Comparison of ENCODE assay signal across 14 mouse cellular contexts in genomic region chr12:42369029-42369577, GRCm38 (mm10).
"Had no signal": no experiment of that assay in that cellular context is flagged by ENCODE, and none has a peak within 500 bp of the region (broad histone marks: within the 10 kb centered on the region; RNA-seq: fewer than 3 reads in every experiment).

No protein-coding gene starts in this region.

- ATAC-seq: liver, embryonic 12.5 days had no signal

- H3K36me3 ChIP-seq: limb, embryonic 15.5 days; liver, embryonic 12.5 days; neural tube, embryonic 15.5 days had no signal

- H3K4me1 ChIP-seq: limb, embryonic 15.5 days; liver, embryonic 12.5 days; neural tube, embryonic 15.5 days had no signal

- H3K9me3 ChIP-seq: limb, embryonic 15.5 days; liver, embryonic 12.5 days; neural tube, embryonic 15.5 days had no signal

- H3K27me3 ChIP-seq: limb, embryonic 15.5 days; liver, embryonic 12.5 days; neural tube, embryonic 15.5 days had no signal

- H3K9ac ChIP-seq: limb, embryonic 15.5 days; liver, embryonic 12.5 days; lung, embryonic 14.5 days; neural tube, embryonic 15.5 days had no signal

- H3K4me2 ChIP-seq: limb, embryonic 15.5 days; liver, embryonic 12.5 days; lung, embryonic 14.5 days; neural tube, embryonic 15.5 days had no signal

- H3K27ac ChIP-seq: limb, embryonic 15.5 days; liver, embryonic 12.5 days; neural tube, embryonic 15.5 days had no signal

- DNase-seq: kidney, adult 8-10 months; kidney, postnatal 36 days; layer of hippocampus, adult 9-11 months; layer of hippocampus, postnatal 36 days; lung, embryonic 14.5 days; lung, postnatal 10 days; lung, postnatal 4 days; right cerebral cortex, adult 18-20 months; right cerebral cortex, postnatal 25 days; thymus, postnatal 4 days had no signal

- H3K4me3 ChIP-seq: limb, embryonic 15.5 days; liver, embryonic 12.5 days; myocyte; neural tube, embryonic 15.5 days had no signal
